Mouse (Mus musculus) left cerebral cortex, adult 8-10 months (tissue): Measurements from ENCODE around the gene Blcap. TPM values are rescaled to one million over a fixed set of nuclear protein-coding genes. Genes with fewer than 3 reads are reported as not detected.

Experiments
- DNase-seq, 2 experiments: peaks; one replicate each; pipeline ENCODE4 v3.0.0; 2022; ENCODE audit warnings: low spot score in 2 of 2
- total RNA-seq, 4 experiments: library from RNA; stranded (reverse); gene quantifications; 2 replicates each; pipeline ENCODE4 v1.2.4; 2022

Blcap gene
- total RNA-seq, 4 experiments from 2014 or later, result 117 to 129 (median 119) TPM

DNA sequence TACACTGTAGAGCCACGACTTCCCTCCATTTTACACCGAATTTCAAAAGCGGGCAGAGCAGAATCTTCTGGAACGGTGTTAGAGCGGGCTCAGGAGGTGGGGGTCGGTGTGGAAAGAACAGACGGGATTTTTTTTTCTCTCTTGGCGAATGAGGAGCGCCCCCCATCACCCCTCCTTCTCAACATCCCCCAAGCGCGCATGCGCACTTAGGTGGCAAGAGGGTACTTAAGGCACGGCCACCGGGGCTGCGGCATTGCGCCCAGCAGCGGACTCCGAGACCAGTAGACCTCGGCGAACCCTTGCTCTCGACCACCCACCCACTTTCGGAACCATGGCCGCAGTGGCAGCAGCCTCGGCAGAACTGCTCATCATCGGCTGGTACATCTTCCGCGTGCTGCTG is 11.2 kb downstream of the Blcap start, which contains the start of gene Nnat:
TSS of gene Nnat (plus strand) at position 221 of the 400 bp plus-strand sequence.
- peak in 1 of 2 experiments; percentile 28 for DNase-seq

DNA sequence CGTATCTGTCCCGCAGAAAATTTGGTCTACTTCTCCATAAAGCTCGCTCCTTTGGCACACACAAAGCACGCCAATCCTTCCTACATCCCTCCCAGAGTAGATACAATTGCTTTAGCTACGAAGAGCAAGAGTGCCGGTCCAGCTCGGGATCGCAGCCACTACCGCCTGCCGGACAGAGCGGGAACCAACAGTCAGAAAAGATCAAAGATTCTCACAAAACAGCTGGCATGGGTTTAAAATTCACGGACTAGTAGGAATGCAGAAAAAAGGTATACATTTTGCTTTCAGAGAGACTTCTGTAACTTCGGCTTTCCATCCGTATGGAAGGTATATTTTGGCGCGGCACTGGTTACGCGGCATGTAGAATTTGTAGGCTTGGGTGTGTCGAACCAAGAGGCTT is 11.6 kb downstream of the Blcap start:
- DNase-seq, result no peak

DNA sequence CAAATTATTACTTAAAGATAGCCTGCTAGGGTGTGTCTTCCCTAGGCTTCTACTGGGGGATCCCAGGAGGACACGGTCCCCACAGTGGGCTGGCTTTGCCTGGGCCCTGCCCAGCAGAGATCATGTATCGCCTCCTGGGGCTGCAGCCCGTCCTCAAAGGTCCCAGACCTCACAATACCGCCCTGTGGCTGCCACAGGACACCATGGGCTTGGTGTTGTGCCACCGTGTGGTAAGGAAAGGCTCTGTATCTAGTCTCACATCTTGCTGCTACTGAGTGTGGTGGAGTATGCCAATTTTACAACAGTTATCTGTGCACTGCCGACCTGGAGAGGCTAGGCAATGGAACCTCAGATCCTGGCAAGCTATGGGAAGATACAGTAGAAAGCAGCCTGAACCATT is 12.6 kb downstream of the Blcap start:
- DNase-seq, result no peak

DNA sequence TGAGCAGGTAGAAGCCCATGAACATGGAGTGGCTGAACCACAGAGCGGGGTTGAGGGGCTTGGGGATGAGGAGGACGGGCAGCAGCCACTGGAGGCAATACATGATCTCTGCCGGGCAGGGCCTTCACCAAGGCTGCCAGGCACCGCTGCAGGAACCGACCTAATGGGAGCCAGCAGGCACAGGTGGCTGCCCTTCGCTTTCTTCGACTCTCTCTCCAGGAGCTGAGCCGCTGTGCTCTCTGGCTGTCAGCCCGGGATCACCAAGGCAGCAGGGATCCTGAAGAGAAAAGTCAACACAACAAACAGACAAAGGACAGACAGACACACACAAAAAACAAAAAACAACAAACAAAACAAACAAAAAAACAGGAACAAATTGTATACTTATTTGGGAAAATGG is 13.0 kb downstream of the Blcap start:
- no peak for DNase-seq

DNA sequence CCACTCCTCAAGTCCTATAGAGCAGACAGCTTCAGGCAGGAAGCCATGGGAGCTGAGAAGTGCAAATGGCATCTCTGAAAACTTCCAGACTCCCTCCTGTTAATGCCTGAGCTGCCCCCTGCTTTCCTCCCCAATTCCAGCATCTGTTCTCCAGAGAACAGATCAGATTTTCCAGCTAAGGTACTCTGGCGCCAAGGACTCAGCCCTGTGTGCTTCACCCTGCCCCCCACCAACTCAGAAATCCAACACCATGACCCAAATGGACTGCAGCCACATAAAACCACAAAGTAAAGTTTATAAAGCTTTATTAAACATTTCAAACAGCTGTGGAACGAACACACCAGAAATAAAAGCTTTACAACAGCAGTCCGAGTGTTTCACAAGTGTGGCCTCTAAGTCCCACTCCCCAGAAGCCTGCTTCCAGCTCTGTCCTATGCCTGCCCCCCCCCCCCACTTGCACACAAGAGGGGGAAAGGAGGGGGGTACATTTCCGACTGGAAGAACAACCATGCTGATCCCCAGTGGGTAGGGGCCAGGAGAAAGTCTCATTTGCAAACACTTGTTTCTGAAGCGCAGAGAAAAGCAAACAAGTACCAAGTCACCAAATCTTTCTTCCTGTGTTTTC is 14.9 kb downstream of the Blcap start:
- no peak for DNase-seq

DNA sequence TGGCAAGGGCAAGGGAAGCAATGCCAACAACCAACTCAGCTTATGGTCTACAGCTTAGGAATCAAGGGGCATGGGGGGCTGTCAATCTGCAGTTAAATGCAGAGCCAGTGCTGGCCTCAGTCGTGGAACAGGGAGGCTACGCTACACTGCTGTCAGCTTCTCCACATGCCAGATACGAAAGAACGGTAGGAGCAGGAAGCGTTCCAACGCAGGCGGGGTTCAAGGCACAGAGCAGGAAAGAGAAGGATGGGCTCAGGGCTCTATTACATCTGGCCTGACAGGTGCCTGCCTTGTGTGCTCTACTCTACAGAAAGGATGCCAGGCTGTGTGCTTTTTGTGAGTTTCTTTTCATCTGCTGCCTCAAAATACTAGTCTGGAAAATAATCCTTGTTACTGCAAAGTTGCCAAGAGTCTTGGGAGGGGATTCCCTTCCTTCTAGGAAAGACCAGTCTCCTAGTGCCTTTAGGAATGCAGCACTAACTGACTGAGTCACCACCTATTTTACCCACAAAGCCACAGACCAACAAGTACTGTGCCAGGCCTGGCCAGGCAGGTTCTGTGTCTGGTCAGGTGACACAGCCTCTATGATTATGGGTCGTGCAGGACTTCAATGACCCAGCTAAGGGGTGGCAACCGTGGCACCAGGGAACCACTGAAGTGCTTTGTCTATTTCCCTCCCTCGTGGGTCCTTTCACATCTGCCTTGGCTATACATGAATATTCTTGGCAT is 18.8 kb downstream of the Blcap start:
- DNase-seq, result no peak

DNA sequence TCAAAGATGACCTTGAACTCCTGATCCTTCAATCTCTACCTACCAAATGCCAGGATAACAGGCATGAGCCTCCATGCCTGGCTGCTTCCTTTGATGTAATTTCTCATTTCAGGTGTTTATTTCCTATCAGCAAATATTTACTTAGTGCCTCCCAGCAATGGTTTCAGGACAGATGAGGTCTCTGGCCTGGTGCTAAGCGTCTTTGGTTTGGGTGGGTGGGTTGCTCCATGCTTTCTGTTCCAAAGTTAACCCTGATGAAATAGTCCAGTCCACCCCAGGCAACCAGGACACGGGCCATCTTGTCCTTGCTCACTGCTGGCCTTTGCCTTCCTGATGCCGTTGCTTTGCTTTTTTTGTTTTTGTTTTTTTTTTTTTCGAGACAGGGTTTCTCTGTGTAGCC is 20.8 kb downstream of the Blcap start:
- DNase-seq, result no peak

DNA sequence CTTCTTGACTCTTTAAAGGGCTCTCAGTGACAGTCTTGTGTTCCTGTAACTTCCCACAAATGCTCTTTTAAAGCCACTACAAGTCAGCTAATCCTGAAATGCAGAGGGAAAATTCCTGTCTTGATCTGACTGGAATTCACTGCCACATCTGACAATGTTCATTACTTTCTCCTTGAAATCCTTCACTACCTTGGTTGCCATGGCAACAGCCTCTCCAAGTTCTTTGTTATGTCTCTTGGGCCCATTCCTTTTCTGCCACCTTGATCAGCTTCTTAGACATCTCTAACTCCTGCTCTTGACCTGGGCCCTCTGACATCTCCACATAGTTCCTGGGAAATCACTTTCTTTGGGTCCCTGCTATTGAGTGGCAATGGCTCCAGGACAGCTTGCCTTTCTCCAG is 24.4 kb downstream of the Blcap start:
- DNase-seq, result no peak

DNA sequence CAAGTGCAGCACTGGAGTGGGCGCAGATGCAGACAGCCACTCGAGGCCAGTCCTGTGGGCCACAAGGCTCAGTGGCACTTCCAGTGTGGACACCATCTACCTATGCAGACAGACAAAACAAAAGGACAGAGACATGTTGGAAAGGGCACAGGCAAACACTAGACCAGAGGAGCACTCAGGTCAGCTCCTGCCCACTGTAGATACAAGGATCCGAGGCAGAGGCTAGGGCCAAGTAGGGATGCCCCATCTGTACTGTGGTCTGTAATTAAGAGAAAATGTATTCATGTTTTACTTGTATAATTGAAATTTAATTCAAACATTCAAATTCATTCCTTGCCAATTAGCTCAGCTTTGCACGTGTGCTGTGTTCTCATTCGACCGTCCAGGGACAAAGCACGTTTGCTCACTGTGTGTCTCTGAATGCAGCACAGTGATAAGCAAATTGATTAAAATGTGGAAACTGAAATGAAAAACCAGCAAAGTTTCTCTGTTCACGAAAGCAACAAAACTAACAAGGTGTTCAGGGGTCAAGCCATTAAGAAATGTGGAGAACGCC is 26.7 kb downstream of the Blcap start:
- no peak for DNase-seq

DNA sequence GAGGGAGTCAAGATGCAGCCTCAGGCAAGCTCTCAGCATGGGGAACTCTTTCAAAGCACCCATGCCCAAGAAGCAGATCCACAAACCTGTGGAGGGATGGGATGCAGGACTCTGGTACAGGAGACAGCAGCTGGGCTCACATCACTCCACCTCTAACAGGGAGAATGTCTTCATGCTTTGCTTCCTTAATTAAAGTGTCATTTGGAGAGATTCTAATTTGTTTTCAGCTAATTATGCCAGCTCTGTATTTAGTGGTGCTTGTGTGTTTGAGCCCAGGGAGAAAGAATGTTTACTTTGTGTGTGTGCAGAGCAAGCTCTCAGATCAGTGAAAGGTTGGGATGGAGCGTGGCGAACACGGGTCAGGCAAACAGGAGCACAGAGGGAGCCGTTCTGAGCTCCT is 28.7 kb downstream of the Blcap start:
- no peak for DNase-seq

DNA sequence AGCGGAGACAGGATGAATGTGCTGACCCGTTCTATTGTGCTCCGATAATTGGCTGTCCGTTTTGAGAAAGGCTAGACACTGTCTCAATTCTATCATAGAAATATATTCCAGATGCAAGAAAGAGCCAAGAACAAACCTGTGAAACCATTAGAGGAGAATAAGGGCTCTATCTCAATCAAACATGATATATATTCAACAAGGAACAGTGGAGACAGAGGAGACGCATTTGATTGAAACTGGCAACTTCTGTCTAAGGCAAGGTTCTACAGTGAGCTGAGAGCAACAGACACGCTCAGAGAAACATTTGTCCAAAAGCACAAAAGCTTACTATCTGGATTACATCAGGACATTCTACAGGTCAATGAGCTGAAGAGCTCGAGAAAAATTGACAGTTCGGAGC is 29.4 kb downstream of the Blcap start:
- no peak for DNase-seq

DNA sequence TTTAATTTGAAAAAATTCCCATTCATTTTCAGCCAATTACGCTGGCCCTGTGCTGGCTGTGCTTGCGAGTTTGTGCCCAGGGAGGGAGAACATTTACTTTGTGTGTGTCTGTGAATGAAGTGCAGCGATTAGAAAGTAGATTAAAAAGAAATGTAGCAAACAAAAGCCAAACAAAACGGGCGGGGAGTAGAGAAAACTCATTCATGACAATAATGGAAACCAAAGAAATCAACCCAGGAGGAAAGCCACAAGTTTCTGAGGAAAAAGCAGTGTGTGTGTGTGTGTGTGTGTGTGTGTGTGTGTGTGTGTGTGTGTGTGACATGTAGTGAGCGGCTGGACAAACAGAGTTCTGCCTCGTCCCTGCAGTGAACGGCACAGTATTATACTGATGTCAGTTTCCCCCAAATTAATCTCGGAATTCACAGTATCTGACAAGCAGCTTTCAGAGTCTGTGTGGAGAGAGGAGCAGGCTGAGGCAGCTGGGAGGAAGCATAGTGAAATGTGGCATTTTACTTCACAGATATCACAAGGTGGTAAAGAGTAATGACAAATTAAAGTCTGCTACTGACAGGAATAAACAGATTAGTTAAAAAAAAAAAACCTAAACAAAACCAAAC is 30.0 kb downstream of the Blcap start:
- no peak for DNase-seq

DNA sequence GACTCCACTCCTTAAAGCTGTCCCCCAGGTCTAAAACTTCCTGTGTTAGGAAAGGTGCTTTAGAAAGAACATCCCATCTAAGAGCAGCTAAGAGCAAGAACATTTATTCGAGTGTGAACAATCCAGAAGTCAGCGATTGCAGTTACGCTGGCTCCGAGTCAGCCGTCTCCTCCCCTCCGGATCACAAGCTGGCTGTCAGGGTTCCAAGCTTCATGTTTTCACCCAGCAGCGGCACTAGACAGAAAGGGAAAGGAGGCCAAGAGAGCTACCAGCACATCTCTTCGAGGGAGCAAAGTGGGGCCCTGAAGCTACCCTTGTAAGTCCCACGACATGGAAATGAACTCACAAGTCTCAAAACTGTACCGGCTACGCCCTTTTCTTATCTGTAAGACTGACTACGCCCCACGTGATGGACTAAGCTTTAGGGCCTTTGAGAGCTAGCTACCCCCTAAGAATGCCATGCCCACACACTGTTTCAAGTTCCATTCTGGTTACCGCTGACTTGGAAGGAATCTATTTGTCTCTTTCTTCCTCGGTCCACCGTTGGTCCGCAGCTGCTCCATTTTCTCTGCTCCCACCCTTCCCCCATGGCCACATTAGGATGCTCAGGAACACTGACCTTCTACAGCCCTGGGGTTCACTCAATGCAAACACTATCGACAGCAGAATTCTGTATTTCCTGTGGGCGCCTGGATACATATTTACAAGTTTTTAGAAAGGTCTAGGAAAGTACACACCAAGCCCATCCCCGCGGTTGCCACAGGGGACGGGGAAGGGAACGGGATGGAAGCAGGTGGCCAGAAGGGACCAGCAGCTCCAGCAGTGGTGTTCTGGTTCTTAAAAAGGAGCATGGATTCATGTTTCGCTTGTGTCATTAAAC is 30.8 kb downstream of the Blcap start:
- peak in 1 of 2 experiments; percentile 36 for DNase-seq

DNA sequence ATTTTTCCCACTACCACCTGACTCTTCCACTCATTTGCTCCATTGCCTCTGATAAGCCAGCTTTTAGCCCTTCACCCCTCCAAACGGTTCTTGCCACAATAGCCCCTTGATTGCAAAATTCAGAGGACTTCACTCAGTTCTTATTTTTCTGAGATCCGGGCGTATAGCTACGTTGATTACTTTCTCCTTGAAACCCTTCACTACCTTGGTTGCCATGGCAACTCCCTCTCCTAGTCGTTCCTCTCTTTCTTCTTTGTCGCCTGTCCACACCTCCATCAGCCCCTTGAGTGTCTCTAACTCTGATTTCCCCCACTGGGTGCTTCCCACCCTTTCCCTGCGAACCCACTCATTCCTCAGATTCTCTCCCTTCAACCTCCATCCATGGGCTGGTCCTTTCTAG is 34.0 kb downstream of the Blcap start:
- no peak for DNase-seq

DNA sequence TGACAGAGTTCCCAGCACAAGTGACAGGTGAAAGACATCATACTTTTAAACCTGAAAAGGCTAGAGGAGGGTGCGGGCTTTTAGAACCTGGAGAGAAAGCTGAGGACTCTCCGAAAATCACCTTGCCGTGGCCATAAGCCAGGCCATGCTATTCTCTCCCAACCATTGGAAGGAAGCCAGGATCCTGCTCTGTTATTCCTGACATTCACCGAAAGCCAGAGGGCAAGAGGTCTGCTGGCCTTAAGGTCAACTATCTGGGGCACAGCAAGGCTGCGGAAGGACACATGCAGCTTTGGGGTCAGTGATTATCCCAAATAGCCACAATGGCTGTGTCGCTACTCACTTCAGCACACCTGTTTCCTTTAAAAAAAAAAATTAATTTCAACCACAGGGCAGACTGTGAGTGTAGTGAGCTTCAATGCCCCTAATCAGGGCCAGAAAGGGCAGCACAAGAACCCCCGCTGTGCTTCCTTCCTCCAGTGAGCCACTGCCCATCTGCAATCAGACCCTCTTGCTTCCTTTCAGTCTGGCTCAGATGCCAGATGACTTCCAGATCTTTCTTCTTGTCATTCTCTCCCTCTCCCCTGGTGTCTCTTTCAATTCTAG is 34.5 kb downstream of the Blcap start:
- no peak for DNase-seq

DNA sequence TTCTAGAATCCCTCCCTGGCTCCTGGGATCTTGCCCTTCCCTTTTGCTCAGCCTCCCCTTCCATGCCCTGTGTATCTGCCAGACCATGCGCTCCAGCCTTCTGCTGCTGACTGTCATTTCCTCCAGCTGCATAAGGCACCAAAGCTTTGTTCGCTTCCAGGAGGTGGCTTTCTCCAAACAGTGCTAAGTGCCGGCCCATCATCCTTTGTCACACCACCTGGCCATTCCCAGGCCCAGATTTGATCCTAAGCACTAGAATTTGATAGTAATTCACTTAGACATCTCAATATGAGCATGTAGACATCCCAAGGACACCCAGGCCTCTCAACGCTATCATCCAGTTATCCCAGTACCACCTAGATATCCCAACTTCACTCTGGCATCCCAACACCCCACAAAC is 36.9 kb downstream of the Blcap start:
- no peak for DNase-seq

DNA sequence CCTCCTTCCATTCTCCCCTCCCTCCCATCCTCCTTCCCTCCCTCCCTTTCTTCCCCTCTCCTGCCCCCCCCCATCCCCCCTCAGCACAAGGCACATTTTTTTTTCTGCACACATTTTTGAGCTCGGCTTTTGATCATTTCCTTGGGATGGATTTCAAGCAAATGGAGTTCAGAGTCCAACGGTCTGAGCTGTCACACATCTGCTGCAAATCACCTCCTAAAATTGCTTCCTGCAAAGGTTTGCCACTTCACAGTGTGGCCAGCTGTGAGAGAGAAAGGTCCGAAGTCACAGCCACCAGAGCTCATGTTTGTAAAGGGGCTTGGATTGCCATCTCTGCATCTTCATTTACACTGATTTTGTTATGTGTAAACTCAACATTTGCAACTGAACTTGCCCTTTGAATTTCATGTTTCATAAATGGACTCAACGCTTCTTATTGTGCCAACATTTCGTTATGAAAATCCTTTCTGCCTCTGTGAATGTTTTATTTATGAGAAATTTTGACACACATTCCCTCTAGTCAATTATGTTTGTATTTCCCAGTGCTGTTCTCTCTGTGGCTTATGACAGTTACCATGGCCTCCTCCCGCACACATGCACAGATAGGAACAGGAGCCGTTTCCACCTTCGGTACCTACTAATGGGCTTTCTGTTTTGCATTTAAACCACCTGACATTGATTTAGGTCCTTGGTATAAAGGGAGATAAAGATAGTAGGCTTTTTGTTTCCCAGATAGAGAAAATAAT is 39.2 kb downstream of the Blcap start:
- DNase-seq, result no peak

DNA sequence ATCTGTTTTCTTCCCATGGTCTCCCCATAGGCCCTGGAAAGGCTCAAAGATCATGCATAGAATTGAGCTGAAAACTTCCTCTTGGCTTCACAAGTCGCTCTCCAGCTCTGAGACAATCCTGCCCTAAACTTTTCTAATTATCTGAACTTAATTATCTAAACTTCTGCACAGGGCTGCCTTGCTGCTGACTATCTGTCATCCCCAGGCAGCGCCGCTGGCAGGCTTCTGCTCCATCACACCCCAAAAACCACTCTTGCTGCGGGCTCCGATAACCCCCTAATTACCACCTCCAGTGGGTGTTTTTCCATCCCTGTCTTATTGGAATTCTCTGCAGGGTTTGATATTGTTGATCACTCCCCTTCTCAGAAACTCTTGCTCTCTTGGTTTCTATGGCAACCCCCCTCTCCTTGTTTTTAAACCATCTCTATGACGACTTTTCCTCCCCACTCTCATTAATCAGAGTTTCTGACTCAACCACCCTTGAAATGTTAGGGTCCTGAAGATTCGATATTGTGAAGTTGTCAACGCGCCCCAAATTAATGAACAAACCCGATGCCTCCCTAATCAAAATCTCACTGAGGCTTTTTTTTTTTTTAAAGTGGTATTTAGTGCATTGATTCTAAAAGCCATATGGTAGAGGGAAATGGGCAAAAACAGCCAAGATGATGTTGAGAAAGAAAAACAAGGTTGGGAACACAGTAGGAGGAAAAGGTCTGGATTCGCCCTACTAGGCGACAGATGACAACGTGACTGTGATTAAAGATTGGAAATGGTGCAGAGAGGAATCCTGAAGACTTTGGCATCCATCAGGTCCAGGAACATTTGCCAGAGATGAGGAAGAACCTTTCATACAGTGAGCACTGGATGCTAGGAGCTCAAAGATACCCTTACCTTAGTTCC is 40.8 kb downstream of the Blcap start:
- DNase-seq, result no peak

DNA sequence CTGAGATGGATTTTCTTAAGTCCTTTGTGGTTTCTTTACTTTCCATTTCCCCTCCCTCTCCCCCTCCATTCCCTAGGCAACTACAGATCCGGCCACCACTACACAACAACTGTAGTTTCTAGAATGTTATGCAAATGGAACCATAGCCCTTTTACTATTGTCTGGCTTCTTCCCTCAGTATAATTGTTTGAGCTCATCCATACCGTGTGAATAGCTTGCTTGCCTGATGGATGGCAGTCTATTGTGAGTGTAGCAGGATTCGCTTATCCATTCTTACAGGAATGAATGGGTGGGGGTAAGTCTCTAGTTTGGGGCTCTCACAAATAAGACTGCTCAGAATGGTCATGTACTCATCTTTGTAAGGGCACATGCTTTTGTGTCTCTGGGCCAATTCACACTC is 48.5 kb downstream of the Blcap start:
- DNase-seq, result no peak
